Mouse (Mus musculus): ENCODE results near the gene D7Ertd443e. TPM values are rescaled to one million over a fixed set of nuclear protein-coding genes. Genes with fewer than 3 reads are reported as not detected.
A peak's percentile ranks its signal among the peaks of the same experiment; 100 is the strongest.

D7Ertd443e gene
- polyA plus RNA-seq, 1 experiment, result not detected

DNA sequence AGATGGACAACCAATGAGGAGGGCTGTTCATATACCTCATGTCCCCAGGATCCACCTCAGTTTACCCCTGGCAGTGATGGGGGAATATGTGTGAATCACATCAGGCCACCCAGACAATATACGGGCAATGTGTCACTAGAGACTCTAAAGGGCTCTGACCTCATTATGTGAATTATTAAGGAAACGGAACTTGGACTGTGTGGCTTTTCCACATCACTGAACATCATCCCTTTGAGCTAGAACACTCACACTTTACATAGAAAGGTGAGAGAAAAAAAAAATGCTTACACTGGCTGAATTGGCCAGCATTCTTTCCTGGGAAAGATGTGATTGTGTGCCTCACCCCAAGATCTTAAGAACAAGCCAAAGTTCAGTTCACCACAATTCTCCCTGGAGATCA lies 15.3 kb upstream of the D7Ertd443e start:
- Histone ChIP-seq H3K36me3 (ENCODE audit: control insufficient read depth, insufficient read depth, low read length, poor library complexity, severe bottlenecking) (no peaks in the 10 kb centered on the region), H3K4me3 (ENCODE audit: low read depth, low read length) (no peak overlapping the region), H3K27me3 (ENCODE audit: control insufficient read depth, insufficient read depth, low read length, poor library complexity, severe bottlenecking) (no peaks in the 10 kb centered on the region), H3K27ac (ENCODE audit: insufficient read depth, low read length) (no peak overlapping the region), H3K4me1 (ENCODE audit: control insufficient read depth, insufficient read depth, low read length) (no peaks in the 10 kb centered on the region), H3K9ac (ENCODE audit: low read depth, poor library complexity, severe bottlenecking) (no peak overlapping the region), H3K9me3 (replicated peaks; ENCODE audit: control insufficient read depth, insufficient read depth, low read length, poor library complexity, severe bottlenecking) (no peaks in the 10 kb centered on the region)
- no peak for TF ChIP-seq POLR2A (IDR thresholded peaks at IDR 0.05; ENCODE audit: insufficient read depth, low read length)
- no peak for TF ChIP-seq EP300 (IDR thresholded peaks at IDR 0.05; ENCODE audit: insufficient read depth, low read depth, low read length)
- TF ChIP-seq CTCF (IDR thresholded peaks at IDR 0.05; ENCODE audit: low read depth, low read length), result no peak

DNA sequence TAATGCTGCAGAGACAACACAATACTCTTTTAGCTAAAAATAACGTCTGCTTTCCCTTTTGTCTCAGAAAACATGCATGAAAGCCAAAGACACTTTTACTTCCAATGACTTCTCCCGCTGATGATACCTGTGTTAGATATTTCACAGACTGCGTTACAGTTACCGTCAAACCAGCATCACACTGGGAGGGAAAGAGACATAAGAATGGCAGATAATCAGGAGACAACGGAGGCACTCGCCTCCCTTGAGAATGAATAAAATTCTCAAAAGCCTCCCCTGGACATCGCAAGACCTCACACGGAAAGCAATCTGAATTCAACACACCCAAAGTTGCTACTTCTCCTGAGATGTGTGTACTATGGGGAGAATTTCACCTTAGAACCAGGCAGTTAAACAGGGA lies 11.3 kb upstream of the D7Ertd443e start:
- H3K9ac ChIP-seq (ENCODE audit: low read depth, poor library complexity, severe bottlenecking), result no peak overlapping the region
- H3K36me3 ChIP-seq (ENCODE audit: control insufficient read depth, insufficient read depth, low read length, poor library complexity, severe bottlenecking), result no peaks in the 10 kb centered on the region
- no peaks in the 10 kb centered on the region for H3K9me3 ChIP-seq (replicated peaks; ENCODE audit: control insufficient read depth, insufficient read depth, low read length, poor library complexity, severe bottlenecking)
- no peak overlapping the region for H3K27ac ChIP-seq (ENCODE audit: insufficient read depth, low read length)
- TF ChIP-seq POLR2A (IDR thresholded peaks at IDR 0.05; ENCODE audit: insufficient read depth, low read length) (no peak), EP300 (IDR thresholded peaks at IDR 0.05; ENCODE audit: insufficient read depth, low read depth, low read length) (no peak), CTCF (IDR thresholded peaks at IDR 0.05; ENCODE audit: low read depth, low read length) (no peak)
- no peaks in the 10 kb centered on the region for H3K27me3 ChIP-seq (ENCODE audit: control insufficient read depth, insufficient read depth, low read length, poor library complexity, severe bottlenecking)
- H3K4me1 ChIP-seq (ENCODE audit: control insufficient read depth, insufficient read depth, low read length), result no peaks in the 10 kb centered on the region
- H3K4me3 ChIP-seq (ENCODE audit: low read depth, low read length), result no peak overlapping the region

DNA sequence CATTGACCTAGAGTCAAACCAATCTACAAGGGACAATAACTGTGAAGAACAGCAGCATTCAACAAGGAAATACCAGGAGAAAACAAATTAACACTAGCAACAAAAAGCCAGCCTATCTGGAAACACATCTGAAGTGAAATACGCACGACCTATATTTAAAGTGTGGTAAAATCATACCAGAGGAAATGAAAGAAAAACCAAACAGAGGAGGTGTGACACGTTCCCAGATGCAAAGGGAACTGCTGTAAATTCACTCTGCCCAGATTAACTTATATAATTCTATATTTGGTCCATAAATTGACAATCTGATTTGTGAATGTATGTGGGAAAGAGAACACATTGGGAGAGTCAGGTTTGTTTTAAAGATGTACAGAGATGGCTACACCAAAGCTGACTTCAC lies 2.7 kb downstream of the D7Ertd443e start:
- TF ChIP-seq POLR2A (IDR thresholded peaks at IDR 0.05; ENCODE audit: insufficient read depth, low read length) (no peak), CTCF (IDR thresholded peaks at IDR 0.05; ENCODE audit: low read depth, low read length) (no peak), EP300 (IDR thresholded peaks at IDR 0.05; ENCODE audit: insufficient read depth, low read depth, low read length) (no peak)
- Histone ChIP-seq H3K9me3 (replicated peaks; ENCODE audit: control insufficient read depth, insufficient read depth, low read length, poor library complexity, severe bottlenecking) (no peaks in the 10 kb centered on the region), H3K36me3 (ENCODE audit: control insufficient read depth, insufficient read depth, low read length, poor library complexity, severe bottlenecking) (no peaks in the 10 kb centered on the region), H3K27ac (ENCODE audit: insufficient read depth, low read length) (no peak overlapping the region), H3K9ac (ENCODE audit: low read depth, poor library complexity, severe bottlenecking) (no peak overlapping the region), H3K4me1 (ENCODE audit: control insufficient read depth, insufficient read depth, low read length) (no peaks in the 10 kb centered on the region), H3K4me3 (ENCODE audit: low read depth, low read length) (no peak overlapping the region), H3K27me3 (ENCODE audit: control insufficient read depth, insufficient read depth, low read length, poor library complexity, severe bottlenecking) (no peaks in the 10 kb centered on the region)

- Histone ChIP-seq H3K9me3 (replicated peaks; ENCODE audit: control insufficient read depth, insufficient read depth, low read length, poor library complexity, severe bottlenecking) (no peaks in the 10 kb centered on the region), H3K27ac (ENCODE audit: insufficient read depth, low read length) (no peak overlapping the region), H3K4me3 (ENCODE audit: low read depth, low read length) (no peak overlapping the region), H3K4me1 (ENCODE audit: control insufficient read depth, insufficient read depth, low read length) (no peaks in the 10 kb centered on the region), H3K36me3 (ENCODE audit: control insufficient read depth, insufficient read depth, low read length, poor library complexity, severe bottlenecking) (no peaks in the 10 kb centered on the region), H3K9ac (ENCODE audit: low read depth, poor library complexity, severe bottlenecking) (no peak overlapping the region), H3K27me3 (ENCODE audit: control insufficient read depth, insufficient read depth, low read length, poor library complexity, severe bottlenecking) (no peaks in the 10 kb centered on the region)
- peak; percentile 26 for TF ChIP-seq CTCF (IDR thresholded peaks at IDR 0.05; ENCODE audit: low read depth, low read length)
- TF ChIP-seq POLR2A (IDR thresholded peaks at IDR 0.05; ENCODE audit: insufficient read depth, low read length), result no peak
Observed at GRCm38 (mm10) chr7:134381407-134381861, 4.0 kb downstream of the D7Ertd443e start.

- Histone ChIP-seq H3K27ac (ENCODE audit: insufficient read depth, low read length) (no peak overlapping the region), H3K9me3 (replicated peaks; ENCODE audit: control insufficient read depth, insufficient read depth, low read length, poor library complexity, severe bottlenecking) (no peaks in the 10 kb centered on the region), H3K9ac (ENCODE audit: low read depth, poor library complexity, severe bottlenecking) (no peak overlapping the region), H3K36me3 (ENCODE audit: control insufficient read depth, insufficient read depth, low read length, poor library complexity, severe bottlenecking) (no peaks in the 10 kb centered on the region), H3K27me3 (ENCODE audit: control insufficient read depth, insufficient read depth, low read length, poor library complexity, severe bottlenecking) (no peaks in the 10 kb centered on the region), H3K4me3 (ENCODE audit: low read depth, low read length) (no peak overlapping the region), H3K4me1 (ENCODE audit: control insufficient read depth, insufficient read depth, low read length) (no peaks in the 10 kb centered on the region)
- TF ChIP-seq EP300 (IDR thresholded peaks at IDR 0.05; ENCODE audit: insufficient read depth, low read depth, low read length), result no peak
- peak; percentile 72 for TF ChIP-seq CTCF (IDR thresholded peaks at IDR 0.05; ENCODE audit: low read depth, low read length)
Observed at GRCm38 (mm10) chr7:134378273-134378672, 7.2 kb downstream of the D7Ertd443e start.

- no peaks in the 10 kb centered on the region for H3K4me1 ChIP-seq (ENCODE audit: control insufficient read depth, insufficient read depth, low read length)
- no peak overlapping the region for H3K9ac ChIP-seq (ENCODE audit: low read depth, poor library complexity, severe bottlenecking)
- H3K27ac ChIP-seq (ENCODE audit: insufficient read depth, low read length), result no peak overlapping the region
- no peak for TF ChIP-seq EP300 (IDR thresholded peaks at IDR 0.05; ENCODE audit: insufficient read depth, low read depth, low read length)
- no peak for TF ChIP-seq POLR2A (IDR thresholded peaks at IDR 0.05; ENCODE audit: insufficient read depth, low read length)
- TF ChIP-seq CTCF (IDR thresholded peaks at IDR 0.05; ENCODE audit: low read depth, low read length), result no peak
- no peaks in the 10 kb centered on the region for H3K9me3 ChIP-seq (replicated peaks; ENCODE audit: control insufficient read depth, insufficient read depth, low read length, poor library complexity, severe bottlenecking)
- no peak overlapping the region for H3K4me3 ChIP-seq (ENCODE audit: low read depth, low read length)
- no peaks in the 10 kb centered on the region for H3K27me3 ChIP-seq (ENCODE audit: control insufficient read depth, insufficient read depth, low read length, poor library complexity, severe bottlenecking)
- no peaks in the 10 kb centered on the region for H3K36me3 ChIP-seq (ENCODE audit: control insufficient read depth, insufficient read depth, low read length, poor library complexity, severe bottlenecking)
Observed at GRCm38 (mm10) chr7:134376786-134377185, 8.7 kb downstream of the D7Ertd443e start.

Data from ES-Bruce4 (cell line).